Mouse (Mus musculus) MEL (cell line): ENCODE results near the gene Ddx6. TPM values are rescaled to one million over a fixed set of nuclear protein-coding genes. Genes with fewer than 3 reads are reported as not detected.

Experiments used
- DNase-seq: peaks from one replicate; pipeline ENCODE4 v3.0.0; 2011; ENCODE audit warnings: low read depth, low spot score
- H3K27ac ChIP-seq: 2 replicates; pipeline ENCODE4 v1.5.1; 2012; ENCODE audit warnings: low read depth, mild to moderate bottlenecking, control low read depth, low read length, moderate library complexity; ENCODE audit not compliant: control insufficient read depth
- H3K27me3 ChIP-seq, 2 experiments: fragments of 150-350 bp in 1 of 2; sonication (generic) in 1 of 2; 2 replicates each; pipeline ENCODE4 v1.6.1; 2012; ENCODE audit warnings: low read length in 2 of 2, mild to moderate bottlenecking in 2 of 2, improper control_type of control experiment in 1 of 2, moderate library complexity in 1 of 2; ENCODE audit not compliant: insufficient read depth in 2 of 2, control insufficient read depth in 1 of 2
- H3K36me3 ChIP-seq, 2 experiments: 2 replicates each; pipeline ENCODE4 v1.6.1; 2012 to 2014; ENCODE audit warnings: low read length in 2 of 2, improper control_type of control experiment in 1 of 2, inconsistent platforms in 1 of 2, mild to moderate bottlenecking in 1 of 2; ENCODE audit not compliant: insufficient read depth in 2 of 2, control insufficient read depth in 1 of 2
- H3K4me1 ChIP-seq, 2 experiments: fragments of 150-350 bp in 1 of 2; sonication (generic) in 1 of 2; 2 replicates each; pipeline ENCODE4 v1.6.1; 2012; ENCODE audit warnings: low read length in 2 of 2, improper control_type of control experiment in 1 of 2, mild to moderate bottlenecking in 1 of 2; ENCODE audit not compliant: insufficient read depth in 2 of 2, control insufficient read depth in 1 of 2
- H3K4me3 ChIP-seq, 2 experiments: fragments of 150-350 bp in 1 of 2; sonication (generic) in 1 of 2; 2 replicates each; pipeline ENCODE4 v1.5.1; 2012; ENCODE audit warnings: low read depth in 2 of 2, low read length in 2 of 2, mild to moderate bottlenecking in 2 of 2, moderate library complexity in 2 of 2, control low read depth in 1 of 2, improper control_type of control experiment in 1 of 2; ENCODE audit not compliant: control insufficient read depth in 1 of 2, insufficient read depth in 1 of 2
- H3K79me2 ChIP-seq: 2 replicates; pipeline ENCODE4 v1.6.1; 2012; ENCODE audit warnings: mild to moderate bottlenecking, low read length, moderate library complexity; ENCODE audit not compliant: control insufficient read depth, poor library complexity, insufficient read depth
- H3K9ac ChIP-seq: 2 replicates; pipeline ENCODE4 v1.6.1; 2012; ENCODE audit warnings: low read depth, mild to moderate bottlenecking, control low read depth, low read length, moderate library complexity; ENCODE audit not compliant: control insufficient read depth, poor library complexity, severe bottlenecking
- H3K9me3 ChIP-seq: fragments of 150-350 bp; sonication (generic); replicated peaks from 2 replicates; pipeline ENCODE4 v1.6.1; 2012; ENCODE audit warnings: mild to moderate bottlenecking, low read length, improper control_type of control experiment, moderate library complexity; ENCODE audit not compliant: insufficient read depth
- CHD1 ChIP-seq: IDR thresholded peaks from 2 replicates; pipeline ENCODE4 v1.6.1; 2012; ENCODE audit warnings: low read depth, mild to moderate bottlenecking, inconsistent platforms, low read length, improper control_type of control experiment
- CTCF ChIP-seq, 3 experiments: IDR thresholded peaks in 2 of 3; conservative IDR thresholded peaks in 1 of 3; 2 replicates each; pipeline ENCODE4 v1.5.1; 2011 to 2012; ENCODE audit warnings: low read length in 3 of 3, low read depth in 2 of 3, mild to moderate bottlenecking in 2 of 3, improper control_type of control experiment in 1 of 3, inconsistent platforms in 1 of 3, mixed read lengths in 1 of 3, moderate library complexity in 1 of 3; ENCODE audit not compliant: control insufficient read depth in 1 of 3, insufficient read depth in 1 of 3, poor library complexity in 1 of 3, severe bottlenecking in 1 of 3
- ELF1 ChIP-seq: IDR thresholded peaks from 2 replicates; pipeline ENCODE4 v1.6.1; 2014; ENCODE audit warnings: low read depth, mild to moderate bottlenecking, inconsistent platforms, low read length, improper control_type of control experiment, moderate library complexity
- ETS1 ChIP-seq: IDR thresholded peaks from 2 replicates; pipeline ENCODE4 v1.6.1; 2012; ENCODE audit warnings: low read depth, mild to moderate bottlenecking, inconsistent platforms, low read length, improper control_type of control experiment, moderate library complexity
- GATA1 ChIP-seq: IDR thresholded peaks from 2 replicates; pipeline ENCODE4 v1.6.1; 2011; ENCODE audit warnings: low read depth, low read length, improper control_type of control experiment
- HCFC1 ChIP-seq: IDR thresholded peaks from 2 replicates; pipeline ENCODE4 v1.6.1; 2012; ENCODE audit warnings: low read depth, mild to moderate bottlenecking, inconsistent platforms, low read length, improper control_type of control experiment, moderate library complexity
- JUND ChIP-seq: IDR thresholded peaks from 2 replicates; pipeline ENCODE4 v1.6.1; 2011; ENCODE audit warnings: low read depth, mild to moderate bottlenecking, improper control_type of control experiment, low read length
- MAFK ChIP-seq: IDR thresholded peaks from 2 replicates; pipeline ENCODE4 v1.6.1; 2011; ENCODE audit warnings: low read depth, mild to moderate bottlenecking, low read length, improper control_type of control experiment, borderline replicate concordance
- MAZ ChIP-seq: IDR thresholded peaks from 2 replicates; pipeline ENCODE4 v1.6.1; 2012; ENCODE audit warnings: low read depth, mild to moderate bottlenecking, inconsistent platforms, low read length, improper control_type of control experiment
- MXI1 ChIP-seq: IDR thresholded peaks from 2 replicates; pipeline ENCODE4 v1.6.1; 2011; ENCODE audit warnings: mild to moderate bottlenecking, low read depth, low read length, improper control_type of control experiment
- MYC ChIP-seq: IDR thresholded peaks from 2 replicates; pipeline ENCODE4 v1.6.1; 2011; ENCODE audit warnings: low read depth, mild to moderate bottlenecking, low read length, improper control_type of control experiment, moderate library complexity
- NRF1 ChIP-seq: IDR thresholded peaks from 2 replicates; pipeline ENCODE4 v1.6.1; 2014; ENCODE audit warnings: low read depth, mild to moderate bottlenecking, inconsistent platforms, low read length, improper control_type of control experiment, moderate library complexity; ENCODE audit not compliant: poor library complexity, insufficient read depth, severe bottlenecking
- RAD21 ChIP-seq: IDR thresholded peaks from 2 replicates; pipeline ENCODE4 v1.6.1; 2011; ENCODE audit warnings: mild to moderate bottlenecking, low read depth, low read length, improper control_type of control experiment
- RCOR1 ChIP-seq: IDR thresholded peaks from 2 replicates; pipeline ENCODE4 v1.6.1; 2012; ENCODE audit warnings: low read depth, mild to moderate bottlenecking, inconsistent platforms, low read length, improper control_type of control experiment
- SIN3A ChIP-seq: IDR thresholded peaks from 2 replicates; pipeline ENCODE4 v1.6.1; 2012; ENCODE audit warnings: low read length, improper control_type of control experiment, inconsistent platforms
- TAL1 ChIP-seq: IDR thresholded peaks from 2 replicates; pipeline ENCODE4 v1.6.1; 2012; ENCODE audit warnings: mild to moderate bottlenecking, inconsistent platforms, low read length, moderate library complexity, mixed read lengths
- TCF12 ChIP-seq: IDR thresholded peaks from 2 replicates; pipeline ENCODE4 v1.6.1; 2014; ENCODE audit warnings: low read depth, mild to moderate bottlenecking, inconsistent platforms, low read length, improper control_type of control experiment, moderate library complexity
- UBTF ChIP-seq: IDR thresholded peaks from 2 replicates; pipeline ENCODE4 v1.6.1; 2012; ENCODE audit warnings: low read depth, mild to moderate bottlenecking, inconsistent platforms, low read length, improper control_type of control experiment, moderate library complexity, borderline replicate concordance; ENCODE audit not compliant: insufficient read depth
- USF1 ChIP-seq: IDR thresholded peaks from 2 replicates; pipeline ENCODE4 v1.6.1; 2014; ENCODE audit warnings: low read depth, mild to moderate bottlenecking, inconsistent platforms, low read length, improper control_type of control experiment, moderate library complexity
- USF2 ChIP-seq, 2 experiments: IDR thresholded peaks; 2 replicates each; pipeline ENCODE4 v1.6.1; 2011 to 2012; ENCODE audit warnings: improper control_type of control experiment in 2 of 2, low read length in 2 of 2, borderline replicate concordance in 1 of 2, inconsistent platforms in 1 of 2, low read depth in 1 of 2, mild to moderate bottlenecking in 1 of 2; ENCODE audit not compliant: insufficient read depth in 1 of 2
- ZKSCAN1 ChIP-seq: IDR thresholded peaks from 2 replicates; pipeline ENCODE4 v1.6.1; 2012; ENCODE audit warnings: low read depth, mild to moderate bottlenecking, inconsistent platforms, low read length, improper control_type of control experiment, moderate library complexity
- polyA plus RNA-seq, 2 experiments: library from polyadenylated mRNA; stranded (reverse) in 1 of 2; unstranded in 1 of 2; fragments of >175 nt in 1 of 2; fragments of >200 nt in 1 of 2; gene quantifications; 2 replicates each; pipeline versions ENCODE4 v1.2.1 to v1.2.4; 2012; ENCODE audit warnings: low replicate concordance in 2 of 2, low read depth in 1 of 2; ENCODE audit not compliant: insufficient read length in 2 of 2, insufficient read depth in 1 of 2, missing spikeins in 1 of 2
- total RNA-seq: library from RNA; depleted of rRNA; stranded (reverse); fragments of 300-350 nt; gene quantifications from 2 replicates; pipeline ENCODE4 v1.2.3, GENCODE M21; 2012

Ddx6 gene
- total and polyA plus RNA-seq, 3 experiments, result 35.9 to 96.5 (median 41.9) TPM

DNA sequence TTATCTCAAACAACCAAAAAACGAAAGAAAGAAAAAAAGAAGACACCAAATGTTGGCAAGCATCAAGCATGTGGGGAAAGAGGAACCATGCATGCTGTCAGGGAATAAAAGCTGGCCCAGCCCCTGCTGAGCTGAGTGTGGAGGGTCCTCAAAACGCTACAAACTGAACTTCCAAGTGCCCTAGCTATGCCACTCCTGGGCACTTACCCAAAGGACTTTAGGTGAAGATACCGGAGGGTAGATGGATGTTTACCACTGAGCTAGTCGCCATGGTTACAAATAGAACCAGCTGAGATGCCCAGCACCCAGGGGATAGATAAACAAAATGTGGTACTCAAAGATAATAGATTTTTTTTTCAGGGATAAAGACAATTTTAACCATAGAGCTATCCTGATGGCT lies 43.1 kb upstream of the Ddx6 start, which contains the start of gene Cxcr5 (continued):
- TF ChIP-seq ELF1 (no peak), RCOR1 (peak; percentile 11; the same call in 1 of the 2 replicates), ZKSCAN1 (no peak), USF1 (no peak), UBTF (no peak), MAFK (0 out of 2 replicates have a peak, but pooled peaks have one; percentile 49), GATA1 (peak; percentile 77)

DNA sequence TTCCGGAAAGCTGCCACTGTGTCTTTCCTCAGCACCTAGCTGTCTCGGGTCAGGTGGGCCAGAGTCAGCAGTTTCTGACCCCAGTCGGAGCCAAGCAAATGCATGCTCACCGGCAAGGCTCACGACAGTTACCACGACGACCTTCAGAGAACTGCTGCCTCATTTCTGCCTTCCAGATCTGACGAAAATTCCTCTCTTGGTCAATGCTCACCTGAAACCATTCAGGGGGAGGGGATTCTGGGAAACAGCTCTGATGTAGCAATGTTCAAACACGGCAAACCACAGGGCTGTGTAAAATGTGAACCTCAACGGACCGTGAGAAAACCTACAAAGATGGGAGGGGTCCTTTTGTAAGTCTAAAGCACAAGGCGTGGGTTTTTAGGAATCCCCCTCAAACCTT lies 41.8 kb upstream of the Ddx6 start:
- TF ChIP-seq ZKSCAN1 (no peak), JUND (no peak), GATA1 (no peak), CHD1 (no peak), TAL1 (no peak), NRF1 (no peak), MXI1 (no peak), MYC (no peak), USF2 (IDR thresholded peaks at IDR 0.05; ENCODE audit: borderline replicate concordance in 1 of 2, insufficient read depth in 1 of 2, low read depth in 1 of 2, low read length in 2 of 2) (no peak), RAD21 (no peak), HCFC1 (no peak), ETS1 (no peak), CTCF (IDR thresholded peaks at IDR 0.05 in 2 of 3, conservative IDR thresholded peaks at IDR 0.05 in 1 of 3; ENCODE audit: control insufficient read depth in 1 of 3, insufficient read depth in 1 of 3, low read depth in 2 of 3, low read length in 3 of 3, poor library complexity in 1 of 3, severe bottlenecking in 1 of 3) (no peak), RCOR1 (no peak), TCF12 (no peak), SIN3A (no peak), USF1 (no peak), MAZ (no peak)
- Histone ChIP-seq H3K36me3 (peaks cover 0 to 24% of the 10 kb centered on the region in 2 experiments; a peak in 2 of 4 replicates), H3K27ac (no peak overlapping the region), H3K27me3 (no peaks in the 10 kb centered on the region), H3K9ac (no peak overlapping the region), H3K9me3 (no peaks in the 10 kb centered on the region), H3K4me3 (no peak overlapping the region), H3K4me1 (peaks cover 28 to 35% of the 10 kb centered on the region in 2 experiments), H3K79me2 (no peaks in the 10 kb centered on the region)
- no peak for DNase-seq
